Mouse (Mus musculus) heart, postnatal 10 days (tissue): ENCODE measurements at regions not wholly inside any gene's neighbourhood (a gene's known extent, or its start where the extent isn't known, plus 50 kb on each side); places are given as distances from the start of the nearest gene placed in this dataset.
A peak's percentile ranks its signal among the peaks of the same experiment; 100 is the strongest.

Source experiments
- DNase-seq, 2 experiments: peaks; one replicate each; pipeline ENCODE4 v3.0.0; 2021
- intact Hi-C: fragments of 180-260 bp; cut with DNase I; formaldehyde crosslinking; loops from one replicate; pipeline ENCODE4 v1.15.1; 2025

GRCm38 (mm10) chr1:193969264-193969908, 599.3 kb upstream of the Camk1g start:
- intact Hi-C loops: no loop called here
- DNase-seq: no peak

GRCm38 (mm10) chr1:193967957-193968926, 598.1 kb upstream of the Camk1g start:
- intact Hi-C loops: no loop called here
- no peak for DNase-seq

GRCm38 (mm10) chr1:193966652-193967555, 596.8 kb upstream of the Camk1g start:
- no peak for DNase-seq
- intact Hi-C loops: no loop called here

GRCm38 (mm10) chr1:193965278-193965677, 595.2 kb upstream of the Camk1g start:
- no peak for DNase-seq

GRCm38 (mm10) chr1:193951936-193952335, 581.8 kb upstream of the Camk1g start:
- intact Hi-C loops: no loop called here
- DNase-seq: no peak

More at GRCm38 (mm10) chr1:193965278-193965677, 595.2 kb upstream of the Camk1g start:
- intact Hi-C loops: no loop called here

- DNase-seq: no peak
- intact Hi-C loops: no loop called here
Observed at GRCm38 (mm10) chr1:193949817-193950216, 579.7 kb upstream of the Camk1g start.

GRCm38 (mm10) chr1:193946953-193947586, 577.0 kb upstream of the Camk1g start:
- intact Hi-C loops: no loop called here
- no peak for DNase-seq

GRCm38 (mm10) chr1:193935969-193936368, 565.9 kb upstream of the Camk1g start:
- intact Hi-C loops: no loop called here
- no peak for DNase-seq

GRCm38 (mm10) chr1:193934308-193934707, 564.2 kb upstream of the Camk1g start:
- intact Hi-C loops: no loop called here
- DNase-seq: no peak

- intact Hi-C loops: no loop called here
- no peak for DNase-seq
Observed at GRCm38 (mm10) chr1:193931131-193931729, 561.1 kb upstream of the Camk1g start.

- DNase-seq: no peak
- intact Hi-C loops: no loop called here
Observed at GRCm38 (mm10) chr1:193928607-193929006, 558.5 kb upstream of the Camk1g start.

GRCm38 (mm10) chr1:193922756-193923155, 552.7 kb upstream of the Camk1g start:
- DNase-seq: no peak
- intact Hi-C loops: no loop called here

GRCm38 (mm10) chr1:193919243-193919642, 549.1 kb upstream of the Camk1g start:
- DNase-seq: no peak
- intact Hi-C loops: no loop called here

- intact Hi-C loops: no loop called here
- no peak for DNase-seq
Observed at GRCm38 (mm10) chr1:193905711-193906110, 535.6 kb upstream of the Camk1g start.

- intact Hi-C loops: no loop called here
- no peak for DNase-seq
Observed at GRCm38 (mm10) chr1:193894072-193894471, 524.0 kb upstream of the Camk1g start.

- no peak for DNase-seq
- intact Hi-C loops: no loop called here
Observed at GRCm38 (mm10) chr1:193876540-193876939, 506.4 kb upstream of the Camk1g start.

- DNase-seq: peak; percentile 7 to 23
- intact Hi-C loops: no loop called here
Observed at GRCm38 (mm10) chr1:193876121-193876520, 506.0 kb upstream of the Camk1g start.

GRCm38 (mm10) chr1:193875287-193875686, 505.2 kb upstream of the Camk1g start:
- DNase-seq: no peak
- intact Hi-C loops: no loop called here

GRCm38 (mm10) chr1:193870731-193871130, 500.6 kb upstream of the Camk1g start:
- no peak for DNase-seq
- intact Hi-C loops: no loop called here
